Mouse (Mus musculus): ENCODE data around the gene Tuba1a.

DNA sequence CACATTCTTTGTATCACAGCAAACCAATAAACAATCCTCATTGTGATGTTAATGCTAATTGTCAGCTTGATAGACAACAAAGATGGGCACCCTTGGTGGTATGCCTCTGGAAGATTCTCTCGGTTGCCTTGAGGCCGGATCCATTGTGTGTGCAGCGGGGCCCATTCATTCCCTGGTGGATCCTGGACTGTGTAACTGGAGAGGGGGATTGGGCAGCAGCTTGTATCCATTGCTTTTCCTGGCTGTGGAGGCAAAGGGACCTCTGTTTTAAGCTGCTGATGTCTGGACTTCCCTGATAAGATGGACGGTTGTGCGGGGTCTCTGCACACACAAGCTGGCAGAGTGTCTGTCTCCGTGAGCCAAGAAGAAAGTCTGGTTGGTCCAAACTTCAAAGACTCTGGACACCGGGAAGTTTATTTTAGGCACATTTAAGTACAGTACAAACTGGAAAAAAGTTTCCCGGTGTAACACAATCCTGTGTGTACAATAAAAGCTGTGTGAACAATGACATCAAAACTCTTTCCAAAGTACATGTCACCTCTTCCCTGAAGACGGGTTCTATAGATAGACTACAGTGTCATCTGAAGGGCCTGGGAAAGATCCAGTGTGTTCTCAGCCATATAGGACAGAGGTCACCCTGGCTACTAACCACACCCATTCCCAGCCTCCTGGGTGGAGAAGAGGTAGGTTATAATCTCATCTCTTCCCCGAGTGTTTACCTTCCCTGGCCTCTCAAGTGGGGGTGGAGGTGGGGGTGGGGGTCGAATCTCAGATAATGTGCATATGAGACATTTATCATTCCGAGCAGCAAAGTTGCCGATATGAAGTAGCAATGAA is 44.7 kb upstream of the Tuba1a start:
- TF ChIP-seq CTCF (IDR thresholded peaks at IDR 0.05; ENCODE audit: extremely low read depth, insufficient read depth, insufficient read length, insufficient replicate concordance) = no peak
- no peak for TF ChIP-seq POLR2A (IDR thresholded peaks at IDR 0.05; ENCODE audit: low read depth, low read length)
